Mouse (Mus musculus): Measurements from ENCODE around the gene B2m.

GRCm38 (mm10) chr2:122126765-122127347, 20.6 kb upstream of the B2m start:
- TF ChIP-seq CTCF (IDR thresholded peaks at IDR 0.05; ENCODE audit: low read depth) (no peak), EP300 (optimal IDR thresholded peaks at IDR 0.05) (no peak)
